Mouse (Mus musculus) bone marrow, adult 2 months (tissue): ENCODE measurements at regions not wholly inside any gene's neighbourhood (a gene's known extent, or its start where the extent isn't known, plus 50 kb on each side); places are given as distances from the start of the nearest gene placed in this dataset.
"Not testable (repeated sequence)": the region's sequence is repeated elsewhere in the genome, so short reads cannot be mapped to it uniquely, and the experiment has no call there.

ENCODE experiments used
- H3K27ac ChIP-seq: fragments of 200-500 bp; 2 replicates; pipeline ENCODE4 v1.5.1; 2012; ENCODE audit warnings: low read depth, mild to moderate bottlenecking, control low read depth, inconsistent platforms, low read length; ENCODE audit not compliant: control insufficient read depth, poor library complexity, insufficient read depth
- H3K4me1 ChIP-seq: fragments of 200-500 bp; 2 replicates; pipeline ENCODE4 v1.6.1; 2011; ENCODE audit warnings: low read length; ENCODE audit not compliant: control insufficient read depth, insufficient read depth
- H3K4me3 ChIP-seq: fragments of 200-500 bp; replicated peaks from 2 replicates; pipeline ENCODE3; 2011; ENCODE audit warnings: mild to moderate bottlenecking, low read depth, low read length, control low read depth; ENCODE audit not compliant: control insufficient read depth
- CTCF ChIP-seq: fragments of 200-500 bp; IDR thresholded peaks from 2 replicates; pipeline ENCODE4 v1.5.1; 2011; ENCODE audit warnings: low read length, control low read depth; ENCODE audit not compliant: control insufficient read depth, insufficient read depth
- POLR2A ChIP-seq: fragments of 200-500 bp; IDR thresholded peaks from 2 replicates; pipeline ENCODE4 v1.6.1; 2011; ENCODE audit warnings: low read depth, mild to moderate bottlenecking, control low read depth, low read length, borderline replicate concordance; ENCODE audit not compliant: control insufficient read depth
- WGBS: fragments of 180-500 bp; shearing (Covaris S2); methylation state at CpG from one replicate; pipeline ENCODE4 v1.1.7; 2018; 5-methylcytosine and 5-hydroxymethylcytosine counted together

DNA sequence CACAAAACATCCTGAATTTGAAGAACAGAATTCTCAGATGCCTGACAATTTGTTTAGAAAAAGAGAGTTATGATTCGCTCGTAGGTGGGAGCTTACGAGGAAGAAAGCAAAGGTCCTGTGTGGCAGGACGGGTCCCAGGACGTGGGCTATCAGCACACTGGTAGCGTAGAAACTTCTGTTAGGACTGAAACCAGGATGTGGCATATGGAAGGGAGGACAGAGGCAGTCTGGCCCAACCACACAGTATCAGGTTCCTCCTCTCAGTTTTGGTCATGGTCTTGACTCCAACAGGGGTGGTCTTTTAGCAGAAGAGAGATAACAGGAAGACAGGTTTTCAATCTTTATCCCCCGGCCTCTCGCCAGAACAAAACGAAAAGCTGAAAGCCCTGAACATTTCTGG lies 130.1 kb downstream of the Gxylt1 start:
- no peak overlapping the region for H3K4me3 ChIP-seq
- no peaks in the 10 kb centered on the region for H3K4me1 ChIP-seq
- no peak overlapping the region for H3K27ac ChIP-seq
- TF ChIP-seq CTCF (no peak), POLR2A (no peak)
- WGBS, result 59% methylated on average over 9 of the region's 9 CpGs

- TF ChIP-seq CTCF, result no peak
- TF ChIP-seq POLR2A, result no peak
- Histone ChIP-seq H3K4me3 (no peak overlapping the region), H3K27ac (no peak overlapping the region), H3K4me1 (no peaks in the 10 kb centered on the region)
- WGBS, result 71% methylated on average over 4 of the region's 4 CpGs
These were observed 130.7 kb downstream of the Gxylt1 start for GRCm38 (mm10) chr15:93144264-93144663.

GRCm38 (mm10) chr15:93133379-93133778 lies 141.6 kb downstream of the Gxylt1 start:
- Histone ChIP-seq H3K27ac (no peak overlapping the region), H3K4me3 (no peak overlapping the region), H3K4me1 (no peaks in the 10 kb centered on the region)
- 88% methylated on average over 18 of the region's 18 CpGs for WGBS
- TF ChIP-seq CTCF, result no peak
- TF ChIP-seq POLR2A, result no peak

DNA sequence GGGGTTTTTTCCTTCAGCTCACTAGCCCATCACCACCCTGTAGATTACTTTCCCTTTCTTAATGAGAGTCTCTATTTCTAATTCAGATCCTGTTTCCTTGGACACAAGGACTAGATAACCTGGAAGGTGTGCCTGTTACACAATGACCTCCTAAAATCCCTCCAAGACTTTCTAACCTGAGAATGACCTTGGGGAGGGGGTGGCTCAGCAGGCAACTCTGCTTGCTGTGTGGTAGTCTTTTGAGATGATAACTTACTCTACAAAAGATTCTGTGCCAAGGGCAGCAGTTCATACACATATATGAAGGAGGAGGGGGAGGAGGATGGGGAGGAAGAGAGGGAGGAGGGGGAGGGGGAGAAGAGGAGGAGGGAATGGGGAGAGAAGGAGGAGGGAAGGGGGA lies 143.9 kb downstream of the Gxylt1 start:
- Histone ChIP-seq H3K4me3 (no peak overlapping the region), H3K27ac (no peak overlapping the region), H3K4me1 (no peaks in the 10 kb centered on the region)
- no peak for TF ChIP-seq CTCF
- no peak for TF ChIP-seq POLR2A

DNA sequence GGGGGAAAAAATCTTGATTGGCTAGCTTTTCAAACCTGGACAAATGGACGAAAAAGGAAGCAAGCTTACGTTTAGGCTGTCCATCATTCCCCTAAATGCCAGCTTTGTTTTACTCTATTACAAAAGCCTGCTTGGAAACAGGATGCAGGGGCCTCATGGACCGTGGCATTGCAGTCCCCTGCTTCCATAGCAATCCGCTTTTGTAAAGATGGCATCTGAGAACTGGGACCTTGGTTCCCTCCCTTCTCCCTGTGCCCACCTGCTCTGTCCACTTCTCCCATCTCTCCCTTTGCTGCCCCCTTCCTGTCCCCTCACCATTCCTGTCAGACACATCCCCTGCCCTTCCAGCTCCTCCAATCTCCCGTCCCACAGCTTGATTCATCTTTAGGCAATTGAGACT lies 149.7 kb downstream of the Gxylt1 start:
- H3K4me1 ChIP-seq, result no peaks in the 10 kb centered on the region
- 71% methylated on average over 5 of the region's 5 CpGs for WGBS

DNA sequence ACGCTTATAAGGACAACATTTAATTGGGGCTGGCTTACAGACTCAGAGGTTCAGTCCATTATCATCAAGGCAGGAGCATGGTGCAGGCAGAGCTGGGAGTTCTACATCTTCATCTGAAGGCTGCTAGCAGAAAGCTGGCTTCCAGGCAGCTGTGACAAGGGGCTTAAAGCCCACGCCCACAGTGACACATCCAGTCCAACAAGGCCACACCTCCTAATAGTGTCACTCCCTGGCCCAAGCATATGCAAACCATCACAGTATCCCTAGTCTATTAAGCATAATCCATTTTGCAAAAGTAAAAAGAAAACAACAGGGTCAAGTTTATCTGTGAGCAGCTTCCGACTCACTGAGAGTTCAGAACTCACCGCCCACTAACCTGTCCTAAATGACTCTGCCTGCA lies 153.8 kb downstream of the Gxylt1 start:
- no peak overlapping the region for H3K4me3 ChIP-seq
- WGBS, result 81% methylated on average over 4 of the region's 4 CpGs
- H3K27ac ChIP-seq, result no peak overlapping the region
- TF ChIP-seq POLR2A (no peak), CTCF (no peak)
- no peaks in the 10 kb centered on the region for H3K4me1 ChIP-seq

More for the DNA sequence above, 149.7 kb downstream of the Gxylt1 start:
- H3K4me3 ChIP-seq, result no peak overlapping the region
- no peak for TF ChIP-seq POLR2A
- TF ChIP-seq CTCF, result no peak
- no peak overlapping the region for H3K27ac ChIP-seq

DNA sequence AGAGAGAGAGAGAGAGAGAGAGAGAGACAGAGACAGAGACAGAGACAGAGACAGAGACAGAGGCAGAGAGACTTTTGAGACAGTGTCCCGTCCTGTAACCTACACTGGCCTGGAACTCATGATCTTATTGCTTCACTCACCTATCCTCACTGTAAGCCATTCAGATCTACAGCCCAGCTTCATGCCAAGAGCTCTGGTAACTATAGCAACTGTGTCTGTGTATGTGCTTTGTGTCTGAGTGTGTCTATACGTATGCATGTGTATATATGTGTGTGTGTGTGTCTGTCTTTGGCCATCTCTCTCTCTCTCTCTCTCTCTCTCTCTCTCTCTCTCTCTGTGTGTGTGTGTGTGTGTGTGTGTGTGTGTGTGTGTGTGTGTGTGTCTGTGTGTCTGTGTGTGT lies 157.2 kb downstream of the Gxylt1 start:
- WGBS, result 81% methylated on average over 2 of the region's 2 CpGs
- not testable (repeated sequence) for H3K27ac ChIP-seq

GRCm38 (mm10) chr15:93115674-93116102 lies 159.3 kb downstream of the Gxylt1 start:
- Histone ChIP-seq H3K4me1 (no peaks in the 10 kb centered on the region), H3K27ac (no peak overlapping the region), H3K4me3 (no peak overlapping the region)
- TF ChIP-seq CTCF (no peak), POLR2A (no peak)
- 12% methylated on average over 16 of the region's 16 CpGs for WGBS

More for the DNA sequence above, 157.2 kb downstream of the Gxylt1 start:
- not testable (repeated sequence) for H3K4me1 ChIP-seq, H3K4me3 ChIP-seq

GRCm38 (mm10) chr15:93104936-93105335 lies 170.0 kb downstream of the Gxylt1 start:
- no peak overlapping the region for H3K4me3 ChIP-seq
- no peak overlapping the region for H3K27ac ChIP-seq
- WGBS, result 90% methylated on average over 4 of the region's 4 CpGs
- TF ChIP-seq POLR2A (no peak), CTCF (no peak)
- H3K4me1 ChIP-seq, result no peaks in the 10 kb centered on the region

GRCm38 (mm10) chr15:93103426-93103825 lies 171.6 kb downstream of the Gxylt1 start:
- H3K4me3 ChIP-seq, result no peak overlapping the region
- TF ChIP-seq POLR2A (no peak), CTCF (no peak)
- WGBS, result 69% methylated on average over 5 of the region's 5 CpGs
- no peaks in the 10 kb centered on the region for H3K4me1 ChIP-seq
- H3K27ac ChIP-seq, result no peak overlapping the region
